Mouse (Mus musculus) neural tube, embryonic 14.5 days (tissue): ENCODE results near the gene Vcl. TPM values are rescaled to one million over a fixed set of nuclear protein-coding genes. Genes with fewer than 3 reads are reported as not detected.

Experiments
- ATAC-seq: fragments of 200-750 bp; cut with Nextera tagmentation; 2 replicates; pipeline ENCODE4 v1.8.0; 2017; ENCODE audit warnings: low read depth, mild to moderate bottlenecking, moderate TSS enrichment, moderate library complexity
- H3K27ac ChIP-seq: fragments of 300-500 bp; sonication (generic); 2 replicates; pipeline ENCODE4 v1.5.1; 2014; ENCODE audit warnings: low read depth, mild to moderate bottlenecking, control low read depth, low read length, moderate library complexity, mixed read lengths
- H3K27me3 ChIP-seq: fragments of 300-500 bp; sonication (generic); 2 replicates; pipeline ENCODE4 v1.6.1; 2014; ENCODE audit warnings: low read length; ENCODE audit not compliant: control insufficient read depth, insufficient read depth
- H3K36me3 ChIP-seq: fragments of 300-500 bp; sonication (generic); 2 replicates; pipeline ENCODE4 v1.6.1; 2014; ENCODE audit warnings: low read length, mixed read lengths; ENCODE audit not compliant: control insufficient read depth, insufficient read depth
- H3K4me1 ChIP-seq: fragments of 300-500 bp; sonication (generic); 2 replicates; pipeline ENCODE4 v1.6.1; 2014; ENCODE audit warnings: low read length; ENCODE audit not compliant: control insufficient read depth, insufficient read depth
- H3K4me2 ChIP-seq: fragments of 300-500 bp; sonication (generic); 2 replicates; pipeline ENCODE4 v1.6.1; 2014; ENCODE audit warnings: mild to moderate bottlenecking, low read depth, low read length, control low read depth
- H3K4me3 ChIP-seq: fragments of 300-500 bp; sonication (generic); 2 replicates; pipeline ENCODE4 v1.5.1; 2014; ENCODE audit warnings: low read depth, low read length, control low read depth, mixed read lengths
- H3K9ac ChIP-seq: fragments of 300-500 bp; sonication (generic); replicated peaks from 2 replicates; pipeline ENCODE4 v1.6.1; 2014; ENCODE audit warnings: low read depth, mild to moderate bottlenecking, control low read depth, low read length, mixed read lengths
- H3K9me3 ChIP-seq: fragments of 300-500 bp; sonication (generic); 2 replicates; pipeline ENCODE4 v1.6.1; 2016; ENCODE audit warnings: low read length; ENCODE audit not compliant: control insufficient read depth
- WGBS: fragments of 180-500 bp; shearing (Covaris S2); extraction: QIAGEN DNeasy Blood & Tissue Kit; methylation state at CpG from one replicate; pipeline ENCODE4 v1.1.7; 2014; 5-methylcytosine and 5-hydroxymethylcytosine counted together
- polyA plus RNA-seq: library from polyadenylated mRNA; unstranded; fragments of >200 nt; fragmentation: Nextera tagmentation; extraction: Ambion mirVana; gene quantifications from 2 replicates; pipeline ENCODE4 v1.2.1, GENCODE M21; 2014

Gene Vcl
- polyA plus RNA-seq: 18.2 and 28.0 TPM in 2 replicates

GRCm38 (mm10) chr14:20928848-20929745, at the start of gene Vcl:
Gene Vcl (plus strand): TSS chr14:20929398.
- Histone ChIP-seq H3K4me1 (peaks cover 9% of the 10 kb centered on the region), H3K4me2 (peak within 1 kb of the TSS; percentile 60), H3K36me3 (no peaks in the 10 kb centered on the region), H3K4me3 (peak within 1 kb of the TSS; percentile 65), H3K27me3 (no peaks in the 10 kb centered on the region), H3K27ac (peak within 1 kb of the TSS; percentile 79), H3K9me3 (no peaks in the 10 kb centered on the region), H3K9ac (peak within 1 kb of the TSS; percentile 65)
- peak; percentile 99 for ATAC-seq
- under 1% methylated on average over 85 of the region's 89 CpGs for WGBS

- Histone ChIP-seq H3K4me3 (no peak overlapping the region), H3K27me3 (no peaks in the 10 kb centered on the region), H3K36me3 (no peaks in the 10 kb centered on the region), H3K9me3 (no peaks in the 10 kb centered on the region), H3K27ac (no peak overlapping the region), H3K9ac (no peak overlapping the region), H3K4me1 (0 out of 2 replicates have a peak, but pooled peaks cover 3% of the 10 kb centered on the region), H3K4me2 (no peak overlapping the region)
- WGBS: 84% methylated on average over 5 of the region's 5 CpGs
- no peak for ATAC-seq
Observed at GRCm38 (mm10) chr14:20884691-20885090, 44.5 kb upstream of the Vcl start.

GRCm38 (mm10) chr14:20885091-20885888, 43.9 kb upstream of the Vcl start:
- H3K4me3 ChIP-seq: no peak overlapping the region
- no peaks in the 10 kb centered on the region for H3K9me3 ChIP-seq
- WGBS: 45% methylated on average over 10 of the region's 10 CpGs
- no peak overlapping the region for H3K9ac ChIP-seq
- ATAC-seq: no peak
- H3K36me3 ChIP-seq: no peaks in the 10 kb centered on the region
- no peak overlapping the region for H3K27ac ChIP-seq
- 0 out of 2 replicates have a peak, but pooled peaks cover 3% of the 10 kb centered on the region for H3K4me1 ChIP-seq
- H3K27me3 ChIP-seq: no peaks in the 10 kb centered on the region
- no peak overlapping the region for H3K4me2 ChIP-seq

- H3K27me3 ChIP-seq: no peaks in the 10 kb centered on the region
- H3K4me1 ChIP-seq: 0 out of 2 replicates have a peak, but pooled peaks cover 3% of the 10 kb centered on the region
- no peak overlapping the region for H3K4me2 ChIP-seq
- no peak overlapping the region for H3K4me3 ChIP-seq
- no peak for ATAC-seq
- 36% methylated on average over 4 of the region's 4 CpGs for WGBS
- H3K27ac ChIP-seq: no peak overlapping the region
- no peak overlapping the region for H3K9ac ChIP-seq
- no peaks in the 10 kb centered on the region for H3K9me3 ChIP-seq
- no peaks in the 10 kb centered on the region for H3K36me3 ChIP-seq
Observed at GRCm38 (mm10) chr14:20886266-20886665, 42.9 kb upstream of the Vcl start.

GRCm38 (mm10) chr14:20887541-20888085, 41.6 kb upstream of the Vcl start:
- no peak for ATAC-seq
- Histone ChIP-seq H3K4me2 (no peak overlapping the region), H3K9ac (no peak overlapping the region), H3K4me1 (0 out of 2 replicates have a peak, but pooled peaks cover 3% of the 10 kb centered on the region), H3K9me3 (no peaks in the 10 kb centered on the region), H3K27me3 (no peaks in the 10 kb centered on the region), H3K27ac (no peak overlapping the region), H3K36me3 (no peaks in the 10 kb centered on the region), H3K4me3 (no peak overlapping the region)
- 91% methylated on average over 7 of the region's 7 CpGs for WGBS

GRCm38 (mm10) chr14:20891941-20892402, 37.2 kb upstream of the Vcl start:
- Histone ChIP-seq H3K27me3 (no peaks in the 10 kb centered on the region), H3K9ac (no peak overlapping the region), H3K9me3 (no peaks in the 10 kb centered on the region), H3K36me3 (no peaks in the 10 kb centered on the region), H3K4me2 (no peak overlapping the region), H3K4me1 (no peaks in the 10 kb centered on the region), H3K27ac (no peak overlapping the region), H3K4me3 (no peak overlapping the region)
- WGBS: 36% methylated on average over 9 of the region's 9 CpGs
- peak; percentile 54 for ATAC-seq

- Histone ChIP-seq H3K4me2 (no peak overlapping the region), H3K36me3 (no peaks in the 10 kb centered on the region), H3K4me1 (no peaks in the 10 kb centered on the region), H3K27me3 (no peaks in the 10 kb centered on the region), H3K9me3 (no peaks in the 10 kb centered on the region), H3K9ac (no peak overlapping the region), H3K27ac (no peak overlapping the region), H3K4me3 (no peak overlapping the region)
- WGBS: 77% methylated on average over 4 of the region's 4 CpGs
- no peak for ATAC-seq
Observed at GRCm38 (mm10) chr14:20893815-20894214, 35.4 kb upstream of the Vcl start.

- Histone ChIP-seq H3K4me1 (no peaks in the 10 kb centered on the region), H3K4me3 (no peak overlapping the region), H3K36me3 (no peaks in the 10 kb centered on the region), H3K27me3 (no peaks in the 10 kb centered on the region), H3K4me2 (no peak overlapping the region), H3K9me3 (no peaks in the 10 kb centered on the region), H3K9ac (no peak overlapping the region), H3K27ac (no peak overlapping the region)
- WGBS: 92% methylated on average over 3 of the region's 3 CpGs
- no peak for ATAC-seq
Observed at GRCm38 (mm10) chr14:20901267-20901666, 27.9 kb upstream of the Vcl start.
